Mouse (Mus musculus) heart, postnatal 4 days (tissue): Measurements from ENCODE around the gene Sipa1l1. TPM values are rescaled to one million over a fixed set of nuclear protein-coding genes. Genes with fewer than 3 reads are reported as not detected.

Experiments used
- DNase-seq: peaks from one replicate; pipeline ENCODE4 v3.0.0; 2021
- total RNA-seq, 2 experiments: library from RNA; stranded (reverse); gene quantifications; 2 replicates each; pipeline ENCODE4 v1.2.3; 2021

The Sipa1l1 gene
- total RNA-seq, 2 experiments from 2014 or later = 28.4 to 29.0 TPM

GRCm38 (mm10) chr12:82335095-82335494 is 166.0 kb downstream of the Sipa1l1 start:
- DNase-seq = no peak

- DNase-seq = no peak
Observed at GRCm38 (mm10) chr12:82338550-82338949, 169.4 kb downstream of the Sipa1l1 start.

GRCm38 (mm10) chr12:82339221-82339861 is 170.2 kb downstream of the Sipa1l1 start:
- DNase-seq = peak; percentile 23

- no peak for DNase-seq
Observed at GRCm38 (mm10) chr12:82340196-82340918, 171.2 kb downstream of the Sipa1l1 start.

- DNase-seq = no peak
Observed at GRCm38 (mm10) chr12:82341181-82341580, 172.1 kb downstream of the Sipa1l1 start.

GRCm38 (mm10) chr12:82341696-82342095 is 172.6 kb downstream of the Sipa1l1 start:
- DNase-seq = no peak

GRCm38 (mm10) chr12:82350082-82350481 is 181.0 kb downstream of the Sipa1l1 start:
- DNase-seq = no peak

- DNase-seq = peak; percentile 19
Observed at GRCm38 (mm10) chr12:82350891-82351290, 181.8 kb downstream of the Sipa1l1 start.

GRCm38 (mm10) chr12:82353660-82354059 is 184.5 kb downstream of the Sipa1l1 start:
- DNase-seq = no peak

GRCm38 (mm10) chr12:82355419-82356149 is 186.5 kb downstream of the Sipa1l1 start:
- DNase-seq = no peak

GRCm38 (mm10) chr12:82356476-82356875 is 187.4 kb downstream of the Sipa1l1 start:
- no peak for DNase-seq

- no peak for DNase-seq
Observed at GRCm38 (mm10) chr12:82357431-82357830, 188.3 kb downstream of the Sipa1l1 start.

GRCm38 (mm10) chr12:82362796-82363195 is 193.7 kb downstream of the Sipa1l1 start:
- DNase-seq = no peak

- no peak for DNase-seq
Observed at GRCm38 (mm10) chr12:82364186-82364585, 195.1 kb downstream of the Sipa1l1 start.

GRCm38 (mm10) chr12:82365276-82365875 is 196.3 kb downstream of the Sipa1l1 start:
- no peak for DNase-seq

GRCm38 (mm10) chr12:82366754-82367153 is 197.6 kb downstream of the Sipa1l1 start:
- no peak for DNase-seq

GRCm38 (mm10) chr12:82367345-82367744 is 198.2 kb downstream of the Sipa1l1 start:
- no peak for DNase-seq

- no peak for DNase-seq
Observed at GRCm38 (mm10) chr12:82367986-82368385, 198.9 kb downstream of the Sipa1l1 start.

GRCm38 (mm10) chr12:82369402-82370160 is 200.5 kb downstream of the Sipa1l1 start:
- no peak for DNase-seq

GRCm38 (mm10) chr12:82371266-82371665 is 202.1 kb downstream of the Sipa1l1 start:
- no peak for DNase-seq

GRCm38 (mm10) chr12:82374020-82374419 is 204.9 kb downstream of the Sipa1l1 start:
- DNase-seq = no peak

- DNase-seq = no peak
Observed at GRCm38 (mm10) chr12:82382932-82383331, 213.8 kb downstream of the Sipa1l1 start.
